Comparison of ENCODE assay signal across 8 mouse cellular contexts in genomic region chr7:126467271-126467670, GRCm38 (mm10). TPM values are rescaled to one million over a fixed set of nuclear protein-coding genes. Genes with fewer than 3 reads are reported as not detected.
DNase-seq lines count a peak whose midpoint lies in the region; ATAC-seq and TF ChIP-seq lines count a peak whose summit lies in the region.

No protein-coding gene starts in this region.

- no peak for TF ChIP-seq POLR2A in ES-Bruce4 (IDR thresholded peaks at IDR 0.05; ENCODE audit: insufficient read depth, low read length)

- no peak for ATAC-seq in kidney, postnatal 0 days (replicated peaks; ENCODE audit: low FRiP score, low read depth)
- no peak for ATAC-seq in stomach, postnatal 0 days (ENCODE audit: low FRiP score, low TSS enrichment)

- H3K9ac ChIP-seq in kidney, postnatal 0 days (ENCODE audit: low read depth, low read length), result no peak overlapping the region
- no peak overlapping the region for H3K9ac ChIP-seq in ES-Bruce4 (ENCODE audit: low read depth, poor library complexity, severe bottlenecking)
- no peak overlapping the region for H3K9ac ChIP-seq in stomach, postnatal 0 days (ENCODE audit: low read length)

- intact Hi-C loops in gastrocnemius, postnatal 14 days (cut with DNase I; ENCODE audit: low total_unique reads), result no loop called here

- peak; percentile 62 for TF ChIP-seq CTCF in kidney, postnatal 0 days (IDR thresholded peaks at IDR 0.05; ENCODE audit: low read depth)
- TF ChIP-seq CTCF in ES-Bruce4 (IDR thresholded peaks at IDR 0.05; ENCODE audit: low read depth, low read length), result peak; percentile 66
- peak; percentile 70 for TF ChIP-seq CTCF in stomach, postnatal 0 days (IDR thresholded peaks at IDR 0.05; ENCODE audit: low read depth)

- peak; percentile 48 for DNase-seq in kidney, postnatal 0 days (ENCODE audit: low spot score)
- no peak for DNase-seq in kidney, adult 11 months
- peak; percentile 70 for DNase-seq in adrenal gland, postnatal 10 days
- DNase-seq in gastrocnemius, postnatal 14 days, result peak; percentile 59
- peak; percentile 44 for DNase-seq in lung, postnatal 36 days
- DNase-seq in stomach, postnatal 0 days (ENCODE audit: low spot score), result peak; percentile 57
- DNase-seq in yolk sac, embryonic 10.5 days (ENCODE audit: low spot score), result no peak

- peaks cover 52% of the 10 kb centered on the region for H3K36me3 ChIP-seq in kidney, postnatal 0 days (ENCODE audit: insufficient read depth, low read length)
- H3K36me3 ChIP-seq in ES-Bruce4 (ENCODE audit: control insufficient read depth, insufficient read depth, low read length, poor library complexity, severe bottlenecking), result peaks cover 10% of the 10 kb centered on the region
- peaks cover 34% of the 10 kb centered on the region for H3K36me3 ChIP-seq in stomach, postnatal 0 days (ENCODE audit: control insufficient read depth, insufficient read depth, low read length)

- WGBS in kidney, postnatal 0 days, result 65% methylated on average over 5 of the region's 5 CpGs
- 69% methylated on average over 5 of the region's 5 CpGs for WGBS in stomach, postnatal 0 days

- no peaks in the 10 kb centered on the region for H3K9me3 ChIP-seq in kidney, postnatal 0 days (replicated peaks; ENCODE audit: low read length)
- H3K9me3 ChIP-seq in ES-Bruce4 (replicated peaks; ENCODE audit: control insufficient read depth, insufficient read depth, low read length, poor library complexity, severe bottlenecking), result no peaks in the 10 kb centered on the region
- no peaks in the 10 kb centered on the region for H3K9me3 ChIP-seq in stomach, postnatal 0 days (ENCODE audit: control insufficient read depth, low read length)

- H3K27ac ChIP-seq in kidney, postnatal 0 days, result no peak overlapping the region
- H3K27ac ChIP-seq in ES-Bruce4 (ENCODE audit: insufficient read depth, low read length), result no peak overlapping the region
- H3K27ac ChIP-seq in stomach, postnatal 0 days (replicated peaks), result no peak overlapping the region

- no peaks in the 10 kb centered on the region; the same call in 1 of the 2 replicates for H3K4me1 ChIP-seq in kidney, postnatal 0 days (replicated peaks; ENCODE audit: insufficient read depth, low read length)
- peaks cover 3% of the 10 kb centered on the region for H3K4me1 ChIP-seq in ES-Bruce4 (ENCODE audit: control insufficient read depth, insufficient read depth, low read length)
- peaks cover 10% of the 10 kb centered on the region; the same call in 1 of the 2 replicates for H3K4me1 ChIP-seq in stomach, postnatal 0 days (replicated peaks; ENCODE audit: control insufficient read depth, insufficient read depth)

- no peak for TF ChIP-seq EP300 in ES-Bruce4 (IDR thresholded peaks at IDR 0.05; ENCODE audit: insufficient read depth, low read depth, low read length)
- TF ChIP-seq EP300 in stomach, postnatal 0 days (optimal IDR thresholded peaks at IDR 0.05), result no peak

- H3K27me3 ChIP-seq in kidney, postnatal 0 days (ENCODE audit: insufficient read depth, low read length), result no peaks in the 10 kb centered on the region
- no peaks in the 10 kb centered on the region for H3K27me3 ChIP-seq in ES-Bruce4 (ENCODE audit: control insufficient read depth, insufficient read depth, low read length, poor library complexity, severe bottlenecking)
- H3K27me3 ChIP-seq in stomach, postnatal 0 days (ENCODE audit: control insufficient read depth, insufficient read depth, low read length), result no peaks in the 10 kb centered on the region

- no peak overlapping the region for H3K4me2 ChIP-seq in kidney, postnatal 0 days (ENCODE audit: low read length)
- H3K4me2 ChIP-seq in stomach, postnatal 0 days (replicated peaks; ENCODE audit: low read depth), result no peak overlapping the region

- no peak overlapping the region for H3K4me3 ChIP-seq in kidney, postnatal 0 days (replicated peaks; ENCODE audit: low read depth, low read length)
- H3K4me3 ChIP-seq in ES-Bruce4 (ENCODE audit: low read depth, low read length), result no peak overlapping the region
- no peak overlapping the region for H3K4me3 ChIP-seq in stomach, postnatal 0 days (ENCODE audit: low read depth, low read length)

RNA-seq across cellular contexts. Expression of gene Atp2a1, which starts 4.4 kb away (rescaled TPM):
- polyA plus RNA-seq in kidney, postnatal 0 days (2015; fragmentation: Nextera tagmentation; extraction: Ambion mirVana), result 0.45 and 0.71 TPM in 2 replicates
- 0.40 and 0.53 TPM in 2 replicates for polyA plus RNA-seq in ES-Bruce4 (2011; ENCODE audit: insufficient read depth, insufficient read length, low read depth, missing spikeins)
- 100 to 1,000 TPM; 189 to 579 TPM for total RNA-seq in adrenal gland, postnatal 10 days (2021)
- total RNA-seq in gastrocnemius, postnatal 14 days (2021), result over 10,000 TPM; 16,285 to 17,681 TPM
- polyA plus RNA-seq in stomach, postnatal 0 days (2015; fragmentation: Nextera tagmentation; extraction: Ambion mirVana), result 0.59 and 1.8 TPM in 2 replicates

RNA-seq across cellular contexts. Expression of gene Sh2b1, which starts 8.0 kb away (rescaled TPM):
- polyA plus RNA-seq in kidney, postnatal 0 days (2015; fragmentation: Nextera tagmentation; extraction: Ambion mirVana), result 44.1 and 44.8 TPM in 2 replicates
- 41.8 and 43.8 TPM in 2 replicates for polyA plus RNA-seq in ES-Bruce4 (2011; ENCODE audit: insufficient read depth, insufficient read length, low read depth, missing spikeins)
- 10 to 100 TPM; 47.5 to 53.4 TPM for total RNA-seq in adrenal gland, postnatal 10 days (2021)
- total RNA-seq in gastrocnemius, postnatal 14 days (2021), result 10 to 100 TPM; 47.1 to 47.6 TPM
- 20.0 and 24.0 TPM in 2 replicates for polyA plus RNA-seq in stomach, postnatal 0 days (2015; fragmentation: Nextera tagmentation; extraction: Ambion mirVana)

RNA-seq across cellular contexts. Expression of gene Tufm, which starts 19.9 kb away (rescaled TPM):
- polyA plus RNA-seq in kidney, postnatal 0 days (2015; fragmentation: Nextera tagmentation; extraction: Ambion mirVana), result 117 and 134 TPM in 2 replicates
- 100 and 102 TPM in 2 replicates for polyA plus RNA-seq in ES-Bruce4 (2011; ENCODE audit: insufficient read depth, insufficient read length, low read depth, missing spikeins)
- total RNA-seq in adrenal gland, postnatal 10 days (2021), result 100 to 1,000 TPM; 215 to 222 TPM
- total RNA-seq in gastrocnemius, postnatal 14 days (2021), result 100 to 1,000 TPM; 117 to 146 TPM
- polyA plus RNA-seq in stomach, postnatal 0 days (2015; fragmentation: Nextera tagmentation; extraction: Ambion mirVana), result 73.9 and 77.5 TPM in 2 replicates

RNA-seq across cellular contexts. Expression of gene Atxn2l, which starts 36.0 kb away (rescaled TPM):
- polyA plus RNA-seq in kidney, postnatal 0 days (2015; fragmentation: Nextera tagmentation; extraction: Ambion mirVana), result 30.2 and 30.3 TPM in 2 replicates
- polyA plus RNA-seq in ES-Bruce4 (2011; ENCODE audit: insufficient read depth, insufficient read length, low read depth, missing spikeins), result 160 and 172 TPM in 2 replicates
- total RNA-seq in adrenal gland, postnatal 10 days (2021), result 10 to 100 TPM; 65.0 to 84.5 TPM
- 10 to 100 TPM; 31.1 to 32.4 TPM for total RNA-seq in gastrocnemius, postnatal 14 days (2021)
- polyA plus RNA-seq in stomach, postnatal 0 days (2015; fragmentation: Nextera tagmentation; extraction: Ambion mirVana), result 16.9 and 19.6 TPM in 2 replicates

RNA-seq across cellular contexts. Expression of gene Rabep2, which starts 38.7 kb away (rescaled TPM):
- polyA plus RNA-seq in kidney, postnatal 0 days (2015; fragmentation: Nextera tagmentation; extraction: Ambion mirVana), result 29.7 and 31.7 TPM in 2 replicates
- polyA plus RNA-seq in ES-Bruce4 (2011; ENCODE audit: insufficient read depth, insufficient read length, low read depth, missing spikeins), result 18.5 and 19.7 TPM in 2 replicates
- total RNA-seq in adrenal gland, postnatal 10 days (2021), result 10 to 100 TPM; 26.5 to 42.3 TPM
- 10 to 100 TPM; 12.1 to 12.7 TPM for total RNA-seq in gastrocnemius, postnatal 14 days (2021)
- 19.4 and 20.7 TPM in 2 replicates for polyA plus RNA-seq in stomach, postnatal 0 days (2015; fragmentation: Nextera tagmentation; extraction: Ambion mirVana)

Comparison
In these comparisons a context has a peak if more than half of its experiments do, and no peak if none do; other contexts are left out.
1. DNase-seq: peak in kidney, postnatal 0 days (single experiment), adrenal gland, postnatal 10 days (single experiment), gastrocnemius, postnatal 14 days (single experiment), lung, postnatal 36 days (single experiment) and stomach, postnatal 0 days (single experiment); none in kidney, adult 11 months (single experiment) and yolk sac, embryonic 10.5 days (single experiment).
2. Peak in every context shown above with its lines, with median percentiles within 50 percentile points of each other: CTCF ChIP-seq.